Mouse (Mus musculus) heart, postnatal 36 days (tissue): ENCODE data around the gene Il17d. TPM values are rescaled to one million over a fixed set of nuclear protein-coding genes. Genes with fewer than 3 reads are reported as not detected.

Source experiments
- DNase-seq, 2 experiments: peaks; one replicate each; pipeline ENCODE4 v3.0.0; 2021 to 2022
- intact Hi-C: fragments of 180-260 bp; cut with DNase I; formaldehyde crosslinking; loops from one replicate; pipeline ENCODE4 v1.15.1; 2025
- total RNA-seq, 2 experiments: library from RNA; stranded (reverse); gene quantifications; 2 replicates each; pipeline ENCODE4 v1.2.3; 2021

Il17d gene
- total RNA-seq, 2 experiments from 2014 or later, result 2.5 to 4.9 TPM

DNA sequence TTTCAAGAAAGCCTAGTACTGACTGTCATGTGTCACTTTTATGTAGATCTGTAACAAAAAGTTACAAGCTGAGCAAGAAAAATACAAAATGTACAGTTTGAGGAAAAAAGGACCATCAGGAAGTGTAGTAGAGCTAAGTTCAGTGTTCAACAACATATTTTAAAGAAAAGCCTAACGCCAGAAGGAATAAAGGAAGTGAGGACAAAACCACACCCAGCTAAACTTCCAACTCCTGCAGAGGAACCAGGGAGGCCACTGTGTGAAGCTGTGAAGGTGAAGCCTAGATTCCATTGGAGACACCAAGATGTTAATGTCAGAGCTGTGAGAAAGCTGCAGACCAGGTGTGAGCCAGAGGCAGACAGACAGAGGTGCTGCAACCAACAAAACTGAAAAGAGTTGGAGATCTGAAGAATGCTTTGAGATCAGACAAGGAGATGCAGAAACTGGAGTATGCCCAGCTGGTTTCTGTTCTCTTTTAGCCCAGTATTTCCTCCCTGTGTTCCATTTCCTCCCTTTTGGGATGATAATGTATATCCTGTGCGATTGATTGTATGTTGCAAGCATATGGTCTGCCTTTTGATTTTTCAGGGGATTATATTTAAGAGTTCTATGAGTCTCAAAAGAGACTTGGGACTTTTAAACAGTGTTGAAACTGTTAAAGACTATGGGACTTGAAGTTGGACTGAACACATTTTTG is 51.9 kb downstream of the Il17d start:
- no peak for DNase-seq
- intact Hi-C loops, result no loop called here

DNA sequence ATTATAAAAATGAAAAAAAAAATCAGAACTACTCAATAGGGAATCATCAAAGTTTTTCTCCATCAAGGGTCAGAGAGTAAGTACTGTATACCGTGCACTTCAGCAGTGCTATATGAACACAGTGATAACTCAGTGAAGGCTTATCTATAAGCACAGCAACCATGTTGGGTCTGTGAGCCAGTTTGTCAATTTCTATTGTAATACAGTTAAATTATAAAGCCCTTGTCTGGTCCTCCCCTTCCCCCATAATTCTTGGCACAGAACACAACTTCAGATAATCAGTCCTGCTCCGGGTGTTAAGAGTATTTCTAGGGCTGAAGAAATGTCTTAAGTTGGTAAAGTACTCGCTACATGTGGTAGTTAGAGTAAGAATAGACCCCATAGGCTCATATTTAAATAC is 67.3 kb downstream of the Il17d start:
- no peak for DNase-seq
- intact Hi-C loops, result no loop called here

Other genes starting within 250 kb of the Il17d start
- 1 to 10 TPM; 5.2 to 6.3 TPM for gene Cryl1, start 126.2 kb upstream of the Il17d start, total RNA-seq
- gene Ift88, start 100.7 kb upstream of the Il17d start, total RNA-seq, result 1 to 10 TPM; 5.7 to 7.2 TPM
- gene Eef1akmt1, start 46.8 kb downstream of the Il17d start, total RNA-seq, result 10 to 100 TPM; 30.6 to 33.2 TPM
- gene Xpo4, start 140.7 kb downstream of the Il17d start, total RNA-seq, result 10 to 100 TPM; 10.5 to 12.7 TPM
- 1 to 10 TPM in 1 of 2 experiments, not detected in 1; 2.4 TPM for gene Gm49361, start 221.3 kb downstream of the Il17d start, total RNA-seq
- gene Lats2, start 233.6 kb downstream of the Il17d start, total RNA-seq, result 10 to 100 TPM; 33.3 to 38.5 TPM